Mouse (Mus musculus): ENCODE data around the gene Rsrp1.

Rsrp1 gene

GRCm38 (mm10) chr4:134967887-134968604 lies 44.7 kb downstream of the Rsrp1 start:
- no peak for DNase-seq

GRCm38 (mm10) chr4:134968605-134968976 lies 45.2 kb downstream of the Rsrp1 start:
- no peak for DNase-seq

GRCm38 (mm10) chr4:134975261-134975928 lies 52.0 kb downstream of the Rsrp1 start:
- DNase-seq = no peak

- DNase-seq = no peak
Observed at GRCm38 (mm10) chr4:134975929-134976308, 52.5 kb downstream of the Rsrp1 start.
